Mouse (Mus musculus) E14TG2a.4 (cell line): ENCODE measurements at regions not wholly inside any gene's neighbourhood (a gene's known extent, or its start where the extent isn't known, plus 50 kb on each side); places are given as distances from the start of the nearest gene placed in this dataset.
A peak's percentile ranks its signal among the peaks of the same experiment; 100 is the strongest.

Experiments used
- CTCF ChIP-seq: conservative IDR thresholded peaks from 2 replicates; pipeline ENCODE4 v1.5.1; 2014; ENCODE audit warnings: low read length
- NANOG ChIP-seq: IDR thresholded peaks from 2 replicates; pipeline ENCODE4 v1.6.1; 2014; ENCODE audit warnings: borderline replicate concordance, low read length, mixed read lengths
- POU5F1 ChIP-seq: IDR thresholded peaks from 2 replicates; pipeline ENCODE4 v1.6.1; 2014; ENCODE audit warnings: low read length, borderline replicate concordance

DNA sequence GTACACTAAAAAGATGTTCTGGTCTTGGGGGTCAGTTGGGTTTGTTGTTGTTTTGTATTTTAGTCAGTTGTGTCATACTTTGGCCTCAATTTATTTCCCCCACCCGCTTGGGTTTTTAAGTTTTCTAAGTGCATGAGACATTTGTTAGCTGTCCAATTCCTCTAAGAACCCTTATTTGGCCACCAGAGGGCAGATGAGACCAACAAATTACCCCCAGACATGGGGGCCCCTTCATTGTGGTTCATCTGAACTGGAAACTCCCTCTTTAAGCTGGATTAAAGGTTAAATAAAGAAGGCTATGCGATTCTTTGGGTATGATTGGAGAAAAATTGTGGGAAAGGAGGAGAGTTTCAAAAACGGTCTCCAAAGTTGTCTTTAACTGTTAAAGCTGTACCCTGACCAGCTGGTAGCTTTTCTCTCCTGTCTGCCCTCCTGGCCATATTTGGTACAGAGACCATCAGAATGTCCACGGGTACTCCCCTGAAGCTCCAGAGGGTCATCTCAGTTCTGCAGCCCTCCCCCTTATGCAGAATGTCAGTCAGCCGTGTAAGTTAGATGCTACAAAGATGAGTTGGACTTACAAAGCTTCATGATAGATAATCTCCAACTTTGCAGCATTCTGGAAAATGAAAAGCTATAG, 238.6 kb downstream of the Foxa2 start:
- peak; percentile 61 for TF ChIP-seq CTCF
- TF ChIP-seq NANOG: no peak
- no peak for TF ChIP-seq POU5F1
